In the genomic region with DNA sequence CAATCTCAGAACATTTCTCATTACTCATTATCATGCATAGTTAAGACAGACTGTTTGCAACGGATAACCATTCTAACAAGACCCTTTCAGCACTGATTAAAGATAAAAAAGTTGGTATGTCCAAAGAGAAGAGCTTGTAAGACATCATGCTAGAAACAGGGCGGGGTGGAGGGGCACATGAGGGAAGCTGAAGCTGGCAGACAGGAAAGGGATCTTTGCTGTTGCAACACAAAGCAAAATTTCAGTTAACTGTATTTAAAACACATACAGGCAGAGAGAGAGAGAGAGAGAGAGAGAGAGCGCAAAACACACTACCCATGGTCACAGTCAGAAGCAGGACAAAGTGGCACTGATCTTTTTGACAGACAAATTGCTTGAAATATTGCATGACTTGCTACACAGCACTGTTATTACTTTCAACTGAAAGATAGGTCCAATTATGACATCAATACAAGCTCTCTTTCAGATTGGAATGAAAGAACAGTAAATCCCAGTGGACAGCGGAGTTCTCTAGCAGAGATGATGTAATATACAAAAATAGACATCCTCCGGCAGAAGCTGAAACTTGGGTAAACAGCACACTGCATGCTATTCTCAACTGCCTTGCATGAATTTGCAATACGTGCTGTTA, we compare ENCODE assay signal across 8 mouse cellular contexts.
DNase-seq lines count a peak whose midpoint lies in the region; ATAC-seq and TF ChIP-seq lines count a peak whose summit lies in the region.

No protein-coding gene starts in this region.

- H3K27me3 ChIP-seq in testis, adult 2 months (ENCODE audit: control insufficient read depth, insufficient read depth, low read length), result no peaks in the 10 kb centered on the region
- no peaks in the 10 kb centered on the region for H3K27me3 ChIP-seq in hindbrain, postnatal 0 days (ENCODE audit: insufficient read depth, low read length)
- no peaks in the 10 kb centered on the region for H3K27me3 ChIP-seq in midbrain, embryonic 15.5 days (replicated peaks)

- TF ChIP-seq CTCF in testis, adult 2 months (IDR thresholded peaks at IDR 0.05; ENCODE audit: control insufficient read depth, insufficient read depth, insufficient replicate concordance, low read depth, low read length), result no peak
- no peak for TF ChIP-seq CTCF in hindbrain, postnatal 0 days (IDR thresholded peaks at IDR 0.05; ENCODE audit: low read depth)

- H3K27ac ChIP-seq in testis, adult 2 months (ENCODE audit: control insufficient read depth, insufficient read depth, low read depth, low read length), result 0 out of 2 replicates have a peak overlapping the region, but pooled peaks have one; percentile 6
- H3K27ac ChIP-seq in hindbrain, postnatal 0 days, result peak overlapping the region; percentile 85
- peak overlapping the region; percentile 80 for H3K27ac ChIP-seq in midbrain, embryonic 15.5 days

- no peaks in the 10 kb centered on the region for H3K9me3 ChIP-seq in hindbrain, postnatal 0 days (ENCODE audit: low read length)
- H3K9me3 ChIP-seq in midbrain, embryonic 15.5 days, result no peaks in the 10 kb centered on the region

- no peak for TF ChIP-seq POLR2A in testis, adult 2 months (IDR thresholded peaks at IDR 0.05; ENCODE audit: control insufficient read depth, low read depth, low read length)

- H3K4me2 ChIP-seq in hindbrain, postnatal 0 days (ENCODE audit: low read depth, low read length), result peak overlapping the region; percentile 38
- peak overlapping the region; percentile 38 for H3K4me2 ChIP-seq in midbrain, embryonic 15.5 days

- ATAC-seq in hindbrain, postnatal 0 days, result peak; percentile 94
- ATAC-seq in midbrain, embryonic 15.5 days (replicated peaks), result peak; percentile 90

- H3K36me3 ChIP-seq in testis, adult 2 months (ENCODE audit: control insufficient read depth, insufficient read depth, low read length), result no peaks in the 10 kb centered on the region
- no peaks in the 10 kb centered on the region for H3K36me3 ChIP-seq in hindbrain, postnatal 0 days (ENCODE audit: insufficient read depth, low read length)
- no peaks in the 10 kb centered on the region for H3K36me3 ChIP-seq in midbrain, embryonic 15.5 days (replicated peaks)

- DNase-seq in cerebellum, adult 18-20 months, result peak; percentile 42 to 51
- DNase-seq in cerebellum, adult 8-10 months, result no peak
- DNase-seq in testis, postnatal 14 days (ENCODE audit: low spot score), result no peak
- peak; percentile 79 for DNase-seq in hindbrain, postnatal 0 days (ENCODE audit: low spot score)
- DNase-seq in spleen, postnatal 4 days (ENCODE audit: low spot score in 2 of 2), result no peak
- DNase-seq in thymus, postnatal 4 days, result no peak

- H3K4me3 ChIP-seq in testis, adult 2 months (ENCODE audit: control insufficient read depth, low read depth, low read length), result no peak overlapping the region
- H3K4me3 ChIP-seq in hindbrain, postnatal 0 days (ENCODE audit: low read length), result peak overlapping the region; percentile 7; the same call in 1 of the 2 replicates
- H3K4me3 ChIP-seq in midbrain, embryonic 15.5 days, result peak overlapping the region; percentile 9; the same call in 1 of the 2 replicates

- peak overlapping the region; percentile 14 for H3K9ac ChIP-seq in hindbrain, postnatal 0 days (replicated peaks; ENCODE audit: low read length)
- peak overlapping the region; percentile 16; the same call in 1 of the 2 replicates for H3K9ac ChIP-seq in midbrain, embryonic 15.5 days

- H3K4me1 ChIP-seq in testis, adult 2 months (ENCODE audit: control insufficient read depth, insufficient read depth, low read length), result no peaks in the 10 kb centered on the region
- H3K4me1 ChIP-seq in hindbrain, postnatal 0 days (ENCODE audit: insufficient read depth, low read length), result 0 out of 2 replicates have a peak, but pooled peaks cover 12% of the 10 kb centered on the region
- H3K4me1 ChIP-seq in midbrain, embryonic 15.5 days, result peaks cover 15% of the 10 kb centered on the region

- WGBS in hindbrain, postnatal 0 days, result 27% methylated on average over 6 of the region's 6 CpGs
- WGBS in midbrain, embryonic 15.5 days, result 27% methylated on average over 6 of the region's 6 CpGs

Comparison
In these comparisons a context has a peak if more than half of its experiments do, and no peak if none do; other contexts are left out.
1. DNase-seq: peak in cerebellum, adult 18-20 months (2 of 2) and hindbrain, postnatal 0 days (single experiment); none in cerebellum, adult 8-10 months (single experiment), testis, postnatal 14 days (single experiment), spleen, postnatal 4 days (0 of 2) and thymus, postnatal 4 days (single experiment).
2. H3K27ac ChIP-seq: peak in every context shown above with its lines; median percentile 85 in hindbrain, postnatal 0 days; 80 in midbrain, embryonic 15.5 days; 6 in testis, adult 2 months.